Mouse (Mus musculus) intestine, postnatal 0 days (tissue): ENCODE measurements around the gene Ntm. TPM values are rescaled to one million over a fixed set of nuclear protein-coding genes. Genes with fewer than 3 reads are reported as not detected.

Experiments used
- ATAC-seq: fragments of 200-750 bp; cut with Nextera tagmentation; 2 replicates; pipeline ENCODE4 v1.8.0; 2017; ENCODE audit warnings: mild to moderate bottlenecking, moderate TSS enrichment, moderate library complexity
- H3K27ac ChIP-seq: fragments of 300-500 bp; sonication (generic); 2 replicates; pipeline ENCODE4 v1.5.1; 2014; ENCODE audit warnings: mild to moderate bottlenecking, low read depth, low read length, moderate library complexity
- H3K27me3 ChIP-seq: fragments of 300-500 bp; sonication (generic); replicated peaks from 2 replicates; pipeline ENCODE4 v1.6.1; 2014; ENCODE audit warnings: low read length, mixed read lengths; ENCODE audit not compliant: control insufficient read depth, insufficient read depth
- H3K36me3 ChIP-seq: fragments of 300-500 bp; sonication (generic); 2 replicates; pipeline ENCODE4 v1.6.1; 2014; ENCODE audit warnings: mild to moderate bottlenecking, moderate library complexity; ENCODE audit not compliant: control insufficient read depth, insufficient read depth
- H3K4me1 ChIP-seq: fragments of 300-500 bp; sonication (generic); replicated peaks from 2 replicates; pipeline ENCODE4 v1.6.1; 2014; ENCODE audit warnings: antibody characterized with exemption, low read length, mixed read lengths; ENCODE audit not compliant: control insufficient read depth, insufficient read depth
- H3K4me2 ChIP-seq: fragments of 300-500 bp; sonication (generic); replicated peaks from 2 replicates; pipeline ENCODE4 v1.6.1; 2014; ENCODE audit warnings: low read depth, mild to moderate bottlenecking, moderate library complexity
- H3K4me3 ChIP-seq: fragments of 300-500 bp; sonication (generic); 2 replicates; pipeline ENCODE4 v1.5.1; 2014; ENCODE audit warnings: low read depth, low read length
- H3K9ac ChIP-seq: fragments of 300-500 bp; sonication (generic); 2 replicates; pipeline ENCODE4 v1.6.1; 2014; ENCODE audit warnings: mild to moderate bottlenecking, low read depth, low read length
- H3K9me3 ChIP-seq: fragments of 300-500 bp; sonication (generic); 2 replicates; pipeline ENCODE4 v1.6.1; 2016; ENCODE audit warnings: mixed run types; ENCODE audit not compliant: control insufficient read depth
- CTCF ChIP-seq: sonication (generic); IDR thresholded peaks from 2 replicates; pipeline ENCODE4 v1.5.1; 2016; ENCODE audit warnings: low read depth, mild to moderate bottlenecking, control low read depth, antibody characterized with exemption, moderate library complexity
- WGBS: fragments of 180-500 bp; shearing (Covaris S2); extraction: QIAGEN DNeasy Blood & Tissue Kit; methylation state at CpG from one replicate; pipeline ENCODE4 v1.1.7; 2014; 5-methylcytosine and 5-hydroxymethylcytosine counted together
- polyA plus RNA-seq: library from polyadenylated mRNA; unstranded; fragments of >200 nt; fragmentation: Nextera tagmentation; extraction: Ambion mirVana; gene quantifications from 2 replicates; pipeline ENCODE4 v1.2.1, GENCODE M21; 2015

Gene Ntm
- polyA plus RNA-seq, 1 experiment from 2014 or later = 1.1 TPM

DNA sequence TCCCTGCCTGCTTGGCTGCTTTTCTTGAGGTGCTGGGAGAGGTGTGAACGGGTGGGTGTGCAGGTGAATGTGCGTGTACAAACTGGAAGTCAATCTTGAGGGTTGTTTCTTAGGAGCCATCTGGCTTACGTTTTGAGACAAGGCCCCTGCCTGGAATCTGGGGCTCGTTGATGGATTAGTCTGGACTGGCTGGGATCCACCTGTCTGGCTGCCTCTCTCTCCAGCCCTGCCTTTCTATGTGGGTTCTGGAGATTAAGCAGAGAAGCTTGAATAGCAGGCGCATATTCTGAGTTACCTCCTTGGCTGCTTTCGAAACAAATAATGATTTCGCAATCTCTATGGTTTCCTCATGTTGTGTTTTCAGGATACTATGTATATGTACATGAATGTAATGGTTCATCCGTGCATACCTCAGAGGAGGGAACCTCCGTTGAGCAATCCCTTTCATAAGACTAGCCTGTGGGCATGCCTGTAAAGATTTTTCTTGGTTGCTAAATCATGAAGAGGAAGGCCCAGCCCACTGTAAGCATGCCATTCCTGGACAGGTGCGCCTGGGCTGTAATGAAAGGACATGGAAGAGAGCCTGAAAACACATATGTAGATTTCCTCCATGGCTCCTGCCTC lies 499.9 kb downstream of the Ntm start:
- Histone ChIP-seq H3K36me3 (no peaks in the 10 kb centered on the region), H3K9ac (no peak overlapping the region), H3K4me1 (no peaks in the 10 kb centered on the region), H3K9me3 (no peaks in the 10 kb centered on the region), H3K27me3 (no peaks in the 10 kb centered on the region), H3K4me2 (no peak overlapping the region), H3K27ac (no peak overlapping the region), H3K4me3 (no peak overlapping the region)
- ATAC-seq = no peak
- no peak for TF ChIP-seq CTCF
- 73% methylated on average over 10 of the region's 10 CpGs for WGBS

DNA sequence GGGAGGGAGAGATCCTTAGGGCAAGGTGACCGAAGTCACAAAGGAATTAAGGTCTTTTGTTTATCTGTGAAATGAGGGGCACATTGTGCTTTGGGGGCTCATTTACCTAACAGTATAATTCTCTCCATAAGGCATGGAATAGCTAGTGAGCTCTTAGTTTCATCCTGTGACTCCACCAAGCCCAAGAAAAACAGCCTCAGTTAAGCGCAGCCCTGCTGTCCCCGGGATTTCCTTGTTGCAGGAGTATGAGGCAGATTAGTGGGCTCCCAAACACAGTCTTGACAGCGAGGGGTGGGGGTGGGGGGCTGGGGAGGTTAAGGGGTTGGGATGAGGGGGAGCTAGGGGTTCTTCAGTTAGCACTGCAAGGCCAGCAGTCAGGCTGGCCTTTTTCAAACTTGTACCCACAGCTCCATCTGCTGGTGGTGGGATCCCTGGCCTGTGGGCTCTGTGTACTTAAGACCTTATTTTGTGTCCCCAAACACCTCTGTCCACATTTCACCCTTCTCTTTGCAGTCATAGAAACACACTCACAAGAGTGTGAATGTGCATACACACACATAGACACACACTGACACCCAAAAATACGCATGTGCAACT lies 504.9 kb downstream of the Ntm start:
- TF ChIP-seq CTCF = peak; percentile 76
- no peak for ATAC-seq
- no peak overlapping the region for H3K27ac ChIP-seq
- no peaks in the 10 kb centered on the region for H3K4me1 ChIP-seq
- no peak overlapping the region for H3K4me3 ChIP-seq
- whole genome bisulfite sequencing = 19% methylated on average over 5 of the region's 5 CpGs
- H3K36me3 ChIP-seq = no peaks in the 10 kb centered on the region
- no peaks in the 10 kb centered on the region for H3K9me3 ChIP-seq
- H3K27me3 ChIP-seq = no peaks in the 10 kb centered on the region
- H3K4me2 ChIP-seq = no peak overlapping the region
- no peak overlapping the region for H3K9ac ChIP-seq

DNA sequence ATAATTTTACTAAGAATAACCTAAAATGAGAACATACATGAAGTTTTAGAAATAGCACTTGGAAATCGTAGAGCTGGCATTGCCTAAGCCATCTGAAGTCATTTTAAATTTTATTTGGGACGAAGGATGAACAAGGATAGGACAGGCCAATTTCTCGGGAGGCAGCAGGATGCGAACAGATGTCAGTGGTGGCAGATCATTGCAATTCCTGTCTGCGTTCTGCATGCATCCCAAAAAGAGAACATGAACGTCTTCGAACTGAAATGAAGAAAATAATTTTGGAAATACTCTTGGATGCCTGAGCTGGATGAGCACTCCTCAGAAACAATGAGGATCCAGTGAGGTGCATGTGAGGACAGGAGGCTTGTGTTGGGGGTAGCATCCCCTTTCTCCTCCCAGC lies 506.9 kb downstream of the Ntm start:
- no peak for TF ChIP-seq CTCF
- 85% methylated on average over 7 of the region's 7 CpGs for WGBS
- ATAC-seq = no peak

DNA sequence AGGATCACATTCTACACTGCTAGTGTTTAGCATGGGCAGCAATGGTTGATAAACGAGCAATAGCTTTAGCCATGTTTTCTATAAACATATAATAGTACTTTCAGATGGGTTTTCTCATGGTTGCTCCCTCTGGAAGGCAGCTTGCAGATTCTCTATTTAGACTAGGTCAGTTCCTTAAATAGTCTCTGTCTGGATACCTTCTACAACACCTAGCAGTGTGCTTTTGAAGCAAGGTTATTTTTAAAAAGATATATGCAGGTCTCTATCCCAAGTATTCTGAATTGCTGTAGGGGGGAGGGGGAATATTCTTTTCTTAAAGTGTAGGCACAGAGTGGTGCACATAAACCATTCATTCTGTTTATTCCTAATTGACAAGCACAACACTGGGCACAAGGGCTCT lies 511.7 kb downstream of the Ntm start:
- Histone ChIP-seq H3K9me3 (no peaks in the 10 kb centered on the region), H3K4me2 (no peak overlapping the region), H3K27ac (no peak overlapping the region), H3K36me3 (no peaks in the 10 kb centered on the region), H3K27me3 (no peaks in the 10 kb centered on the region), H3K9ac (no peak overlapping the region), H3K4me3 (no peak overlapping the region), H3K4me1 (no peaks in the 10 kb centered on the region)
- 47% methylated on average over 1 of the region's 1 CpGs for WGBS
- TF ChIP-seq CTCF = no peak
- no peak for ATAC-seq

More for the DNA sequence above, 506.9 kb downstream of the Ntm start:
- Histone ChIP-seq H3K27ac (no peak overlapping the region), H3K36me3 (no peaks in the 10 kb centered on the region), H3K4me3 (no peak overlapping the region), H3K9me3 (no peaks in the 10 kb centered on the region), H3K9ac (no peak overlapping the region), H3K27me3 (no peaks in the 10 kb centered on the region), H3K4me2 (no peak overlapping the region), H3K4me1 (no peaks in the 10 kb centered on the region)

DNA sequence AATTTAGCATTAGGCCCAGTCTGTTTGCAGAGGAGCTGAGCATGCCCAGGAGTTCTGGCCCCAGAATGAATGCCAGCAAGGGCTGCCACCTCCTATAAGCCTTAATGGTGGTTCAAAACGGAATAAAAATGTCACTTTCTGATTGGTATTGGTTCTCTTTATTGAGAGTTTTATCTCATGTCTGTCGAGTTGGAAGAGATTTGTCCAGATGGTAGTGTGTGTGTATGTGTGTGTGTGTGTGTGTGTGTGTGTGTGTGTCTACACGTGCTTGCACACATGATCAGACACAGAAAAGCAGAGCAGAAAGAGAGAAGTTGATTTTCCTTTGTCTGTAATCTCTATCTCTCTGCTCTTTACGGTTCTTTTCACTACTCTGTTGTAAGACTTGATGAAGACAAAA lies 518.9 kb downstream of the Ntm start:
- H3K9me3 ChIP-seq = no peaks in the 10 kb centered on the region
- H3K4me1 ChIP-seq = no peaks in the 10 kb centered on the region
- no peaks in the 10 kb centered on the region for H3K36me3 ChIP-seq
- no peak for TF ChIP-seq CTCF
- WGBS = 47% methylated on average over 4 of the region's 4 CpGs
- no peak overlapping the region for H3K27ac ChIP-seq
- ATAC-seq = no peak
- no peak overlapping the region for H3K9ac ChIP-seq
- H3K4me2 ChIP-seq = no peak overlapping the region
- H3K4me3 ChIP-seq = no peak overlapping the region
- no peaks in the 10 kb centered on the region for H3K27me3 ChIP-seq

DNA sequence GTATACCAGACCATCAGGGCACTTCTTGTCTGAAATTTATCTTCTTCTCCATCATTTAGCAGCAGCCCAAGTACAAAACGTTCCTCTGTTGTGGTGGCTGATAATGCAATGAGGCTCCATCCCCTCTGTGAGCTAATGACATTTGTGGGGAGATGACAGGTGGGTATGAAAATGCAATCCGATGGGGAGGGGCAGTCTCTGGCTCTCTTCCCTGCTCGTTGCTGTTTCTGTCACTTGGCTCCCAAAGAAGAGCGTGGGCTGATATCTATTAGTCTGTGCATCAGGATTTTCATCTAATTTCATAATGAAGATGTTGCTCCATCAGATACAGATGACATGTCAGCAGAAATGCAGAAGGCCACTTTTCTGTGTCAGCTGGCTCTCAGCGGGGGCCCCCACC lies 523.5 kb downstream of the Ntm start:
- H3K4me1 ChIP-seq = no peaks in the 10 kb centered on the region
- no peak overlapping the region for H3K9ac ChIP-seq
- TF ChIP-seq CTCF = no peak
- 60% methylated on average over 5 of the region's 5 CpGs for WGBS
- no peak for ATAC-seq
- no peaks in the 10 kb centered on the region for H3K9me3 ChIP-seq
- H3K27ac ChIP-seq = no peak overlapping the region
- H3K4me3 ChIP-seq = no peak overlapping the region
- H3K4me2 ChIP-seq = no peak overlapping the region
- H3K27me3 ChIP-seq = no peaks in the 10 kb centered on the region
- H3K36me3 ChIP-seq = no peaks in the 10 kb centered on the region
